Mouse (Mus musculus): ENCODE results near the gene Tspan9. TPM values are rescaled to one million over a fixed set of nuclear protein-coding genes. Genes with fewer than 3 reads are reported as not detected.

The Tspan9 gene
- polyA plus RNA-seq, 1 experiment from 2014 or later, result 66.0 TPM

DNA sequence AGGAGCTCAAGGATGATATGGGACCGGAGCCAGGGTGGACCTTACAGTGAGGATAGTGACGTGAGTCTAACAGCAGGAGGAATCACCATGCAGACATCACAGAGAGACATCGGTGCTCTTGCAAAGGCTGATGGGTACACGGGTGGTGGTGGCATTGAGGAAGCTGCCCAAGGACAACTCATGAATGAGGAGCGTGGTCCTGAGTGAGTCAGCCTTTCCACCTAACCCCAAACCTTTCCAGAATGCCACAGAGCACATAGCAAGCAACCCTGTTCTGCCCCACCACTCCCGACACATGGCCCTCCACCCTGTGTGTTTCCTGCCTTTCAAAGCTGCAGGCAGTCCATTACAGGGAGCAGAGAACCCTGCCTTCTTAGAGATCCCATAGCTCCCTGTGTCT is 223.9 kb downstream of the Tspan9 start:
- Histone ChIP-seq H3K4me2 (ENCODE audit: low read depth) (no peak overlapping the region), H3K9ac (ENCODE audit: low read length) (no peak overlapping the region), H3K27ac (ENCODE audit: low read depth, low read length) (no peak overlapping the region), H3K36me3 (ENCODE audit: control insufficient read depth, insufficient read depth, low read length) (no peaks in the 10 kb centered on the region; the same call in 1 of the 2 replicates), H3K9me3 (ENCODE audit: control insufficient read depth, low read length) (no peaks in the 10 kb centered on the region), H3K4me3 (ENCODE audit: low read depth, low read length) (no peak overlapping the region), H3K4me1 (ENCODE audit: control insufficient read depth, insufficient read depth, low read length) (no peaks in the 10 kb centered on the region), H3K27me3 (ENCODE audit: control insufficient read depth, insufficient read depth, low read length) (no peaks in the 10 kb centered on the region)
- ATAC-seq (ENCODE audit: insufficient read depth, low FRiP score, low TSS enrichment), result no peak
- DNase-seq (ENCODE audit: low spot score), result no peak
- 86% methylated on average over 6 of the region's 6 CpGs for WGBS

DNA sequence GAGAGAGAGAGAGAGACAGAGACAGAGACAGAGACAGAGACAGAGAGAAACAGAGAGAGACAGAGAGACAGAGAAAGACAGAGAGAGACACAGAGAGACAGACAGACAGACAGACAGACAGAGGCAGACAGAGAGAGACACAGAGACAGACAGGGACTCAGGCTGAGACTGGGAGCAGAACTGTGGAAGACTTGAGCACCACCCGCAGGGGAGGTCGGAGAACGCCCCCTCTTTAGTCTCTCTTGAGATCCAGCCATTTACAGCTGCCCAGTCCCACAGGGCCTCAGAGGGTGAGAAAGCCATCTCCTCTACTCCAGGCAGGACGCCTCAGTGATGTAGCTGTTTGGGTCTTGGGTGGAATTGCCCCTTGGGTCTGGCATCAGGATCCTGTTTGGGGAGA is 225.7 kb downstream of the Tspan9 start:
- H3K4me1 ChIP-seq (ENCODE audit: control insufficient read depth, insufficient read depth, low read length), result no peaks in the 10 kb centered on the region
- H3K9ac ChIP-seq (ENCODE audit: low read length), result no peak overlapping the region
- no peaks in the 10 kb centered on the region for H3K27me3 ChIP-seq (ENCODE audit: control insufficient read depth, insufficient read depth, low read length)
- no peak overlapping the region for H3K27ac ChIP-seq (ENCODE audit: low read depth, low read length)
- H3K4me3 ChIP-seq (ENCODE audit: low read depth, low read length), result no peak overlapping the region
- no peaks in the 10 kb centered on the region; the same call in 1 of the 2 replicates for H3K36me3 ChIP-seq (ENCODE audit: control insufficient read depth, insufficient read depth, low read length)
- H3K4me2 ChIP-seq (ENCODE audit: low read depth), result no peak overlapping the region
- H3K9me3 ChIP-seq (ENCODE audit: control insufficient read depth, low read length), result no peaks in the 10 kb centered on the region
- no peak for DNase-seq (ENCODE audit: low spot score)
- no peak for ATAC-seq (ENCODE audit: insufficient read depth, low FRiP score, low TSS enrichment)
- WGBS, result 55% methylated on average over 4 of the region's 4 CpGs

GRCm38 (mm10) chr6:127916993-127917392 is 226.4 kb downstream of the Tspan9 start:
- no peaks in the 10 kb centered on the region for H3K9me3 ChIP-seq (ENCODE audit: control insufficient read depth, low read length)
- WGBS, result 80% methylated on average over 3 of the region's 3 CpGs
- no peak overlapping the region for H3K4me3 ChIP-seq (ENCODE audit: low read depth, low read length)
- no peak overlapping the region for H3K9ac ChIP-seq (ENCODE audit: low read length)
- no peak for DNase-seq (ENCODE audit: low spot score)
- no peaks in the 10 kb centered on the region; the same call in 1 of the 2 replicates for H3K36me3 ChIP-seq (ENCODE audit: control insufficient read depth, insufficient read depth, low read length)
- no peaks in the 10 kb centered on the region for H3K4me1 ChIP-seq (ENCODE audit: control insufficient read depth, insufficient read depth, low read length)
- H3K27me3 ChIP-seq (ENCODE audit: control insufficient read depth, insufficient read depth, low read length), result no peaks in the 10 kb centered on the region
- H3K27ac ChIP-seq (ENCODE audit: low read depth, low read length), result no peak overlapping the region
- H3K4me2 ChIP-seq (ENCODE audit: low read depth), result no peak overlapping the region
- no peak for ATAC-seq (ENCODE audit: insufficient read depth, low FRiP score, low TSS enrichment)

DNA sequence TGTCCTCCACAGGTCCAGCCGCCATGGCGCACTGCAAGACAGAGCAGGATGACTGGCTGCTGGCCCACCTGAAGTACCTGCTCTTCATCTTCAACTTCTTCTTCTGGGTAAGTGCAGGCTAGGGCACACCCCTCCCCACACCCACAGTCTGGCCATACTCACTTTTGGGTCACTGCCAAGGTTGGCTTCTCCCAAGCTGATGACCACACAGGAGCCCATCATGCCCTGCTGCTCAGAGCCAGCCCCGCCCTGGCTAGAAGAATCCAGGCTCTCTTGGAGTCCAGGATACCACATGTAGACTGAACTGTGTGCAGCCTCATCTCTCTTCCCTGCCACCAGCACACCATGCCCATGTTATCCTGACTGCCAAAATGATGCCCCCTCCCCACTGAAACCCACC is 230.5 kb downstream of the Tspan9 start:
- 92% methylated on average over 3 of the region's 3 CpGs for WGBS
- ATAC-seq (ENCODE audit: insufficient read depth, low FRiP score, low TSS enrichment), result no peak
- no peak overlapping the region for H3K4me2 ChIP-seq (ENCODE audit: low read depth)
- H3K9ac ChIP-seq (ENCODE audit: low read length), result no peak overlapping the region
- no peaks in the 10 kb centered on the region for H3K9me3 ChIP-seq (ENCODE audit: control insufficient read depth, low read length)
- H3K4me3 ChIP-seq (ENCODE audit: low read depth, low read length), result no peak overlapping the region
- DNase-seq (ENCODE audit: low spot score), result no peak
- no peaks in the 10 kb centered on the region for H3K27me3 ChIP-seq (ENCODE audit: control insufficient read depth, insufficient read depth, low read length)
- no peak overlapping the region for H3K27ac ChIP-seq (ENCODE audit: low read depth, low read length)
- no peaks in the 10 kb centered on the region; the same call in 1 of the 2 replicates for H3K36me3 ChIP-seq (ENCODE audit: control insufficient read depth, insufficient read depth, low read length)
- H3K4me1 ChIP-seq (ENCODE audit: control insufficient read depth, insufficient read depth, low read length), result no peaks in the 10 kb centered on the region

DNA sequence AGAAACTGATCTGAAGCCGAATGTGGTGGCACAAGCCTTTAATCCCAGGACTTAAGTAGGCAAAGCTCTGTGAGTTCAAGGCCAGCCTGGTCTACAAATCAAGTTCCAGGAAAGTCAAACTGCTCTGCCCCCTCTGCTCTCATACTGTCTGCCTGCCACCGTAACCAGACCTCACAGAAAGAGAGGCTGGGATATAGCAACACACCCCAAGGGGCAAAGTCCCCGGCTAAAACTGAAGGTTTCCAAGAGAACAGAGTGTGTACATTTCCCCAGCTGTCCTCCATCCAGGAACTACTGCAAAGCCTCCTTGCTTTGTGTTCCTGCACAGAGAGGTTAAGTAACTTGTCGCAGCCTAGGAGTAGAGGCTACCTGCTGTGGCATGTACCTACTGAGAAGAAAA is 231.7 kb downstream of the Tspan9 start:
- no peak overlapping the region for H3K9ac ChIP-seq (ENCODE audit: low read length)
- H3K27ac ChIP-seq (ENCODE audit: low read depth, low read length), result no peak overlapping the region
- ATAC-seq (ENCODE audit: insufficient read depth, low FRiP score, low TSS enrichment) (no peak), DNase-seq (ENCODE audit: low spot score) (no peak)
- no peak overlapping the region for H3K4me3 ChIP-seq (ENCODE audit: low read depth, low read length)
- WGBS, result 69% methylated on average over 4 of the region's 4 CpGs
- no peaks in the 10 kb centered on the region for H3K4me1 ChIP-seq (ENCODE audit: control insufficient read depth, insufficient read depth, low read length)
- no peak overlapping the region for H3K4me2 ChIP-seq (ENCODE audit: low read depth)
- H3K36me3 ChIP-seq (ENCODE audit: control insufficient read depth, insufficient read depth, low read length), result no peaks in the 10 kb centered on the region; the same call in 1 of the 2 replicates
- no peaks in the 10 kb centered on the region for H3K27me3 ChIP-seq (ENCODE audit: control insufficient read depth, insufficient read depth, low read length)
- H3K9me3 ChIP-seq (ENCODE audit: control insufficient read depth, low read length), result no peaks in the 10 kb centered on the region

Small RNA genes within 50 kb of the gene (microRNA-seq; reads per million reads assigned to microRNA genes)
- not detected for gene Gm26338

Other genes starting within 250 kb of the Tspan9 start
- gene Tead4, start 157.2 kb upstream of the Tspan9 start, polyA plus RNA-seq (2014; fragmentation: Nextera tagmentation; extraction: Ambion mirVana), result 1.9 TPM in 2 replicates
- gene Tulp3, start 212.3 kb upstream of the Tspan9 start, polyA plus RNA-seq (2014; fragmentation: Nextera tagmentation; extraction: Ambion mirVana), result 17.4 and 18.6 TPM in 2 replicates
- 166 and 175 TPM in 2 replicates for gene Rhno1, start 219.3 kb upstream of the Tspan9 start, polyA plus RNA-seq (2014; fragmentation: Nextera tagmentation; extraction: Ambion mirVana)
- 52.1 and 54.7 TPM in 2 replicates for gene Foxm1, start 219.4 kb upstream of the Tspan9 start, polyA plus RNA-seq (2014; fragmentation: Nextera tagmentation; extraction: Ambion mirVana)
- gene Tex52, start 231.9 kb upstream of the Tspan9 start, polyA plus RNA-seq (2014; fragmentation: Nextera tagmentation; extraction: Ambion mirVana), result 0.34 and 0.66 TPM in 2 replicates
- gene Gm44596, start 231.9 kb upstream of the Tspan9 start, polyA plus RNA-seq (2014; fragmentation: Nextera tagmentation; extraction: Ambion mirVana), result not detected in 2 replicates

All from neural tube, embryonic 11.5 days (tissue).